Mouse (Mus musculus): Measurements from ENCODE around the gene Ube2k. TPM values are rescaled to one million over a fixed set of nuclear protein-coding genes. Genes with fewer than 3 reads are reported as not detected.

Ube2k gene
- total and polyA plus RNA-seq, 3 experiments = 52.9 to 231 TPM; not detected in 1

DNA sequence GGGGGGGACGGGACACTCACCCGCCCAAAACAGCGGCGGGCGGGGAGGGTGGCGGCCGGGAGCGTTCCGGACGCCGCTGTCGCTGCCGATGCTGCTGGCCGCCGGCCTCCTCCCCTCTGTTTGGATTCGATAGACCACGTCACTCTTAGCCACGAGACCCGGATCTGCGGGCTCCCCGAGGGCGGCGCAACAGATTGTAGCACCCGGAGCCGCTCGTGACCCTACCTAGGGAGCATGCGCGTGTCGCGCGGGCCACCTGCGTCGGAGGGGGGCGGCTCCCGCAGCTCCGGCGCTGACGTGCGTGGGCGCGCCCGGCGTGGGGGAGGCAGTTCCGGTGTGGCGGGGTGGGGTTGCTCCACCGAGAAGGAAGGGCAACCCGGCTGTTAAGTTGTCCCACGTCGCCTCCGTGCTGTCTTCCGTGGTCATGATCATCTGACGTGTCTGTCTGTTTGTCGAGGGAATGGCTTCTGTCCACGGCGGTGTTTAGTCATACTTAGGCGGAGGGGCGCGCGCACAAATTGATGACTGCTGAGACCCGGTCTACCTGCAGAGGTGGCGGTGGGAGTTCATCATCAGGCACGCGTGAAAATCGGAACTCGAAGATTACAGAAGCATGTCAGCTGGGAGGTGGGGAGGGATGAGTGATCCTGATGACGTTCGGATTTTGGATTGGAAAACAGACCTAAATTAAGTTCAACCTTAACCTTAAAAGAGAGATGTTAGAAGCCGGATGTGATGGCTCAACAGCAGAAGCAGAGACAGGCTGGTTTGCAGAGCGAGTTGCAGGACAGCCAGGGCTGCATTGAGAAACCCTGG is 44.1 kb upstream of the Ube2k start, which contains the start of gene Gm43552 (continued):
- TF ChIP-seq MAZ (IDR thresholded peaks at IDR 0.05; ENCODE audit: low read depth, low read length) (peak; percentile 75; the same call in 1 of the 2 replicates), POLR2AphosphoS2 (IDR thresholded peaks at IDR 0.05; ENCODE audit: low read length) (peak; percentile 71; the same call in 1 of the 2 replicates), UBTF (IDR thresholded peaks at IDR 0.05; ENCODE audit: borderline replicate concordance, insufficient read depth, low read depth, low read length) (no peak), ELF1 (IDR thresholded peaks at IDR 0.05; ENCODE audit: low read depth, low read length) (peak; percentile 73)

- H3K9ac ChIP-seq (ENCODE audit: control insufficient read depth, low read depth, low read length, poor library complexity, severe bottlenecking) = no peak overlapping the region
- no peaks in the 10 kb centered on the region for H3K79me2 ChIP-seq (ENCODE audit: control insufficient read depth, insufficient read depth, low read length, poor library complexity)
- DNase-seq (ENCODE audit: low read depth, low spot score) = no peak
- H3K9me3 ChIP-seq (replicated peaks; ENCODE audit: insufficient read depth, low read length) = no peaks in the 10 kb centered on the region
- TF ChIP-seq ZC3H11A (IDR thresholded peaks at IDR 0.05; ENCODE audit: low read depth, low read length) (no peak), E2F4 (IDR thresholded peaks at IDR 0.05; ENCODE audit: borderline replicate concordance, low read depth, low read length) (no peak), JUND (IDR thresholded peaks at IDR 0.05; ENCODE audit: low read depth, low read length) (no peak), KAT2A (conservative IDR thresholded peaks at IDR 0.05; ENCODE audit: low read depth, low read length) (no peak), ZMIZ1 (IDR thresholded peaks at IDR 0.05; ENCODE audit: low read depth, low read length) (no peak), MXI1 (IDR thresholded peaks at IDR 0.05; ENCODE audit: low read depth, low read length) (no peak), SMC3 (IDR thresholded peaks at IDR 0.05; ENCODE audit: low read depth, low read length) (no peak), NRF1 (IDR thresholded peaks at IDR 0.05; ENCODE audit: insufficient read depth, low read depth, low read length, poor library complexity, severe bottlenecking) (no peak), UBTF (IDR thresholded peaks at IDR 0.05; ENCODE audit: borderline replicate concordance, insufficient read depth, low read depth, low read length) (no peak), ELF1 (IDR thresholded peaks at IDR 0.05; ENCODE audit: low read depth, low read length) (no peak), MAFK (IDR thresholded peaks at IDR 0.05; ENCODE audit: borderline replicate concordance, low read depth, low read length) (no peak)
- no peak overlapping the region for H3K27ac ChIP-seq (ENCODE audit: control insufficient read depth, low read depth, low read length)
- no peaks in the 10 kb centered on the region for H3K36me3 ChIP-seq (ENCODE audit: control insufficient read depth in 1 of 2, insufficient read depth in 2 of 2, low read length in 2 of 2)
- no peaks in the 10 kb centered on the region for H3K4me1 ChIP-seq (ENCODE audit: control insufficient read depth in 1 of 2, insufficient read depth in 2 of 2, low read length in 2 of 2)
- H3K4me3 ChIP-seq (ENCODE audit: control insufficient read depth in 1 of 2, insufficient read depth in 1 of 2, low read depth in 2 of 2, low read length in 2 of 2) = no peak overlapping the region
- peaks cover 0 to 2% of the 10 kb centered on the region in 2 experiments; a peak in 2 of 4 replicates for H3K27me3 ChIP-seq (ENCODE audit: control insufficient read depth in 1 of 2, insufficient read depth in 2 of 2, low read length in 2 of 2)
These were observed 36.8 kb upstream of the Ube2k start for GRCm38 (mm10) chr5:65500231-65500630.

DNA sequence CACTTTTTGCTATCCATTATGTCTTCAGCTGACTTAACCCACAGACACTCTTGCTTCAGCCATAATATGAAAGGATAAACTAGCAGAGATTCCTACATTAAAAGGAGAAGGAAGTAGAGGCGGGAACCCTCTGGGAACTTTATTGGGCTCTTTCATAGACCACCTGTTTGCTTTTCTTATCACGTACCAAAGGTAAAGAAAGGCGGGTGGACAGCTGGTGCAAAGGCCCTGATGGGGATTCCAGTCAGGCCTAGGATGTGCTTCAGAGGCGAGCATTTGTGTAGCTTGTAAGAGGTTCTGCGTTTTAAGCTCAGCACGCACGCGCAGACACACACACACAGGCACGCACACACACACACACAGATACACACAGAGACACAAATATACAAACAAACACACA is 35.6 kb upstream of the Ube2k start:
- TF ChIP-seq TCF12 (IDR thresholded peaks at IDR 0.05; ENCODE audit: low read depth, low read length) = no peak
- TF ChIP-seq HCFC1 (IDR thresholded peaks at IDR 0.05; ENCODE audit: low read depth, low read length) = no peak
- no peak for TF ChIP-seq UBTF (IDR thresholded peaks at IDR 0.05; ENCODE audit: borderline replicate concordance, insufficient read depth, low read depth, low read length)
- no peak for TF ChIP-seq ZMIZ1 (IDR thresholded peaks at IDR 0.05; ENCODE audit: low read depth, low read length)
- no peak for TF ChIP-seq KAT2A (conservative IDR thresholded peaks at IDR 0.05; ENCODE audit: low read depth, low read length)
- no peak for TF ChIP-seq BHLHE40 (IDR thresholded peaks at IDR 0.05; ENCODE audit: borderline replicate concordance, low read depth, low read length)
- TF ChIP-seq CTCF (IDR thresholded peaks at IDR 0.05 in 2 of 3, conservative IDR thresholded peaks at IDR 0.05 in 1 of 3; ENCODE audit: control insufficient read depth in 1 of 3, insufficient read depth in 1 of 3, low read depth in 2 of 3, low read length in 3 of 3, poor library complexity in 1 of 3, severe bottlenecking in 1 of 3) = no peak
- no peak for TF ChIP-seq USF1 (IDR thresholded peaks at IDR 0.05; ENCODE audit: low read depth, low read length)
- TF ChIP-seq MAZ (IDR thresholded peaks at IDR 0.05; ENCODE audit: low read depth, low read length) = no peak
- no peak for TF ChIP-seq POLR2AphosphoS2 (IDR thresholded peaks at IDR 0.05; ENCODE audit: low read length)
- no peak for TF ChIP-seq POLR2A (IDR thresholded peaks at IDR 0.05; ENCODE audit: control insufficient read depth in 1 of 2, insufficient read depth in 1 of 2, low read depth in 1 of 2, low read length in 2 of 2, poor library complexity in 1 of 2)
- TF ChIP-seq ZC3H11A (IDR thresholded peaks at IDR 0.05; ENCODE audit: low read depth, low read length) = no peak
- TF ChIP-seq MEF2A (IDR thresholded peaks at IDR 0.05; ENCODE audit: extremely low read depth, insufficient replicate concordance, low read depth, low read length, poor library complexity, severe bottlenecking) = no peak
- TF ChIP-seq MXI1 (IDR thresholded peaks at IDR 0.05; ENCODE audit: low read depth, low read length) = no peak
- Histone ChIP-seq H3K4me3 (ENCODE audit: control insufficient read depth in 1 of 2, insufficient read depth in 1 of 2, low read depth in 2 of 2, low read length in 2 of 2) (no peak overlapping the region), H3K27ac (ENCODE audit: control insufficient read depth, low read depth, low read length) (no peak overlapping the region), H3K27me3 (ENCODE audit: control insufficient read depth in 1 of 2, insufficient read depth in 2 of 2, low read length in 2 of 2) (peaks cover 0 to 2% of the 10 kb centered on the region in 2 experiments; a peak in 2 of 4 replicates), H3K9me3 (replicated peaks; ENCODE audit: insufficient read depth, low read length) (no peaks in the 10 kb centered on the region), H3K9ac (ENCODE audit: control insufficient read depth, low read depth, low read length, poor library complexity, severe bottlenecking) (no peak overlapping the region), H3K4me1 (ENCODE audit: control insufficient read depth in 1 of 2, insufficient read depth in 2 of 2, low read length in 2 of 2) (no peaks in the 10 kb centered on the region), H3K36me3 (ENCODE audit: control insufficient read depth in 1 of 2, insufficient read depth in 2 of 2, low read length in 2 of 2) (no peaks in the 10 kb centered on the region), H3K79me2 (ENCODE audit: control insufficient read depth, insufficient read depth, low read length, poor library complexity) (no peaks in the 10 kb centered on the region)
- DNase-seq (ENCODE audit: low read depth, low spot score) = no peak
